Mouse (Mus musculus) midbrain, embryonic 15.5 days (tissue): ENCODE data around the gene Gm26602. TPM values are rescaled to one million over a fixed set of nuclear protein-coding genes. Genes with fewer than 3 reads are reported as not detected.
A peak's percentile ranks its signal among the peaks of the same experiment; 100 is the strongest.
"Not testable (repeated sequence)": the region's sequence is repeated elsewhere in the genome, so short reads cannot be mapped to it uniquely, and the experiment has no call there.

Experiments
- ATAC-seq: fragments of 200-750 bp; cut with Nextera tagmentation; replicated peaks from 2 replicates; pipeline ENCODE4 v1.8.0; 2017; ENCODE audit warnings: moderate TSS enrichment
- H3K27ac ChIP-seq: fragments of 300-500 bp; sonication (generic); 2 replicates; pipeline ENCODE4 v1.5.1; 2015; ENCODE audit warnings: mild to moderate bottlenecking, inconsistent platforms
- H3K27me3 ChIP-seq: fragments of 300-500 bp; sonication (generic); replicated peaks from 2 replicates; pipeline ENCODE4 v1.6.1; 2015; ENCODE audit warnings: inconsistent platforms
- H3K36me3 ChIP-seq: fragments of 300-500 bp; sonication (generic); replicated peaks from 2 replicates; pipeline ENCODE4 v1.6.1; 2015; ENCODE audit warnings: inconsistent platforms
- H3K4me1 ChIP-seq: fragments of 300-500 bp; sonication (generic); 2 replicates; pipeline ENCODE4 v1.6.1; 2015; ENCODE audit warnings: inconsistent platforms
- H3K4me2 ChIP-seq: fragments of 300-500 bp; sonication (generic); 2 replicates; pipeline ENCODE4 v1.6.1; 2015; ENCODE audit warnings: inconsistent platforms, mild to moderate bottlenecking, moderate library complexity
- H3K4me3 ChIP-seq: fragments of 300-500 bp; sonication (generic); 2 replicates; pipeline ENCODE4 v1.5.1; 2015; ENCODE audit warnings: mild to moderate bottlenecking, inconsistent platforms
- H3K9ac ChIP-seq: fragments of 300-500 bp; sonication (generic); 2 replicates; pipeline ENCODE4 v1.6.1; 2015; ENCODE audit warnings: mild to moderate bottlenecking, inconsistent platforms
- H3K9me3 ChIP-seq: fragments of 300-500 bp; sonication (generic); 2 replicates; pipeline ENCODE4 v1.6.1; 2016; ENCODE audit warnings: inconsistent platforms
- WGBS: fragments of 180-500 bp; shearing (Covaris S2); methylation state at CpG from one replicate; pipeline ENCODE4 v1.1.7; 2015; ENCODE audit warnings: mixed read lengths; 5-methylcytosine and 5-hydroxymethylcytosine counted together
- polyA plus RNA-seq: library from polyadenylated mRNA; unstranded; fragments of >200 nt; fragmentation: Nextera tagmentation; extraction: Ambion mirVana; gene quantifications from 2 replicates; pipeline ENCODE4 v1.2.1, GENCODE M21; 2015

Gm26602 gene
- polyA plus RNA-seq, 1 experiment from 2014 or later, result not detected

DNA sequence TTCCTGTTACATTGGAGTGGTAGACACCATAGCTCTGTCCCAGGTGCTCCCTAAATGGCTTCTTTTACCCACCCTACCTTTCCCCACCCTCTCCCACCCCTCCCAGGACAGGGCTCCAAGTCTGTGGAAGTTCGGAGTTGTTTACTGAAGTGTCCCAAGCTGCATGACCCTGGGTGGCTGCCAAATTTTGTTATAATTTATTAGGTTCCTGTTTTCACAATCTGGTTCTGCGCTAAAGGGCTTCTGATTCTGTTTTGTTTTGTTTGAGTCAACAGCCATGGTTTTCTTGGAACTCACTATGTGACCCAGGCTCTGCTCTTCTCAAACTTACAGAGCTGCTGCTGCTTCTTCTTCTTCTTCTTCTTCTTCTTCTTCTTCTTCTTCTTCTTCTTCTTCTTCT is 21.3 kb upstream of the Gm26602 start:
- H3K4me2 ChIP-seq, result no peak overlapping the region
- H3K36me3 ChIP-seq, result no peaks in the 10 kb centered on the region
- H3K9ac ChIP-seq, result no peak overlapping the region
- H3K27ac ChIP-seq, result no peak overlapping the region
- H3K4me1 ChIP-seq, result no peaks in the 10 kb centered on the region
- no peaks in the 10 kb centered on the region for H3K27me3 ChIP-seq
- no peaks in the 10 kb centered on the region for H3K9me3 ChIP-seq
- WGBS, result 89% methylated on average over 2 of the region's 2 CpGs
- no peak overlapping the region for H3K4me3 ChIP-seq
- no peak for ATAC-seq

DNA sequence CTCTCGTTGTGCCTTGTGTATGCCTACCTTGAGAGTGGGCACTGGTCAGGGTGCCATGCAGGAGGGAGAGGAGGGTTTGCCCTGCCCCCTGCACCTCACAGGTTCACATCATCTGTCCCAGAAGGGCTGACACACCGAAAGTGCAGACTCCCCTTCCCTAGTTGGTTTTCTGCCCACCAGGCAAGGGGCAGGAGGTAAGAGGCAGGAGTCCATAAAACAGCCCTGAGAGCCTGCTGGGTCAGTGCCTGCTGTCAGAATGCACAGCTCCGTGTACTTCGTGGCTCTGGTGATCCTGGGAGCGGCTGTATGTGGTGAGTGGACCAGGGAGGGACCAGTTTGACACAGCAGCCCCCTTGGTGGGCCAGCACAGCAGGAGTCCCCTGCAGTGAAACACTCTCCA is 20.0 kb upstream of the Gm26602 start, which contains the start of gene Cfd:
Cfd (plus strand) TSS at position 184 of the 400 bp plus-strand sequence.
- Histone ChIP-seq H3K4me1 (no peaks in the 10 kb centered on the region), H3K27me3 (no peaks in the 10 kb centered on the region), H3K27ac (no peak within 1 kb of the TSS), H3K4me3 (no peak within 1 kb of the TSS), H3K9me3 (no peaks in the 10 kb centered on the region), H3K36me3 (0 out of 2 replicates have a peak, but pooled peaks cover 5% of the 10 kb centered on the region), H3K4me2 (no peak within 1 kb of the TSS), H3K9ac (no peak within 1 kb of the TSS)
- no peak for ATAC-seq
- 40% methylated on average over 5 of the region's 5 CpGs for WGBS

DNA sequence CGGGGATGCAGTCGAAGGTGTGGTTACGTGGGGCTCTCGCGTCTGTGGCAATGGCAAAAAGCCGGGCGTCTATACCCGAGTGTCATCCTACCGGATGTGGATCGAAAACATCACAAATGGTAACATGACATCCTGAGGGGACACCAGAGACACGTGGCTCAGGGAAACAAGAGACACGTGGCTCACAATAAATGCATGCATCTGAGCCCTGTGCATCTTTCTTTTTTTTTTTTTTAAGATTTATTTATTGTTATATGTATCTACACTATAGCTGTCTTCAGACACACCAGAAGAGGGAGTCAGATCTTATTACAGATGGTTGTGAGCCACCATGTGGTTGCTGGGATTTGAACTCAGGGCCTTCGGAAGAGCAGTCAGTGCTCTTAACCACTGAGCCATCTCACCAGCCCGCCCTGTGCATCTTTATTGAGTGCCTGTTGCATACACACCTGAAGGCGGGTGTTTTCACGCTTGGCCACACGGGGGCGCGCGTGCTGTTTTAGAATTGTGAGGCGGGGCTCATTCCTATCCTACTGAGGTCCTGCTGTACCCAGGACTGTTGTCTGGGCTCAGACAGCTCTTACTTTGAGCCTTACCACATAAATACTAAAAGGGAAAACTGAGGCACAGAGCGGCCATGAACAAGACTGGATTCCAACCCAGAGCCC is 18.1 kb upstream of the Gm26602 start:
- 0 out of 2 replicates have a peak, but pooled peaks cover 11% of the 10 kb centered on the region for H3K36me3 ChIP-seq
- H3K9ac ChIP-seq, H3K27ac ChIP-seq, H3K4me3 ChIP-seq, H3K4me2 ChIP-seq, H3K27me3 ChIP-seq, H3K4me1 ChIP-seq, H3K9me3 ChIP-seq: not testable (repeated sequence)
- peak; percentile 24 for ATAC-seq
- WGBS, result 46% methylated on average over 22 of the region's 22 CpGs

DNA sequence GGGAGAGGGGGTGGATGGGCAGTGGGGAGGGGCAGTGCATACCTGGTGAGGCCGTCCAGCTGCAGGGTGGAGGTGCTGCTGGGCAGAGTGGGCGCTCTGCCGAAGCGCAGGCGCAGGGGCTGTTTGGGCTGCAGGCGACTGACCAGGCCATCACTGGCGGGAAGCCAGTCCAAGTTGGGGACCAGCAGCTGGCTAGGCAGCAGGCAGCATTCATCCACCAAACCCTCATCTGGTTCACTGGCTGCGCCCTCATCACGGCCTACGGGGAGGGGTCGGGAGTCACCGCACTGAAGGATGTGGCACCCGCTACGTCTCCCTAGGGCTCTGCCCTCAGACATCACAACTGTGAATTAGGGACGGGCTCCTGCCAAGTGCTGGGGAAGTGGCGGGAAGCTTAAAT is 14.3 kb upstream of the Gm26602 start:
- H3K36me3 ChIP-seq, result 0 out of 2 replicates have a peak, but pooled peaks cover 11% of the 10 kb centered on the region
- WGBS, result 89% methylated on average over 16 of the region's 16 CpGs
- no peak overlapping the region for H3K4me3 ChIP-seq
- no peak overlapping the region for H3K27ac ChIP-seq
- H3K9ac ChIP-seq, result no peak overlapping the region
- H3K4me1 ChIP-seq, result peaks cover 9% of the 10 kb centered on the region; the same call in 1 of the 2 replicates
- ATAC-seq, result no peak
- H3K9me3 ChIP-seq, result no peaks in the 10 kb centered on the region
- no peaks in the 10 kb centered on the region for H3K27me3 ChIP-seq
- H3K4me2 ChIP-seq, result no peak overlapping the region

DNA sequence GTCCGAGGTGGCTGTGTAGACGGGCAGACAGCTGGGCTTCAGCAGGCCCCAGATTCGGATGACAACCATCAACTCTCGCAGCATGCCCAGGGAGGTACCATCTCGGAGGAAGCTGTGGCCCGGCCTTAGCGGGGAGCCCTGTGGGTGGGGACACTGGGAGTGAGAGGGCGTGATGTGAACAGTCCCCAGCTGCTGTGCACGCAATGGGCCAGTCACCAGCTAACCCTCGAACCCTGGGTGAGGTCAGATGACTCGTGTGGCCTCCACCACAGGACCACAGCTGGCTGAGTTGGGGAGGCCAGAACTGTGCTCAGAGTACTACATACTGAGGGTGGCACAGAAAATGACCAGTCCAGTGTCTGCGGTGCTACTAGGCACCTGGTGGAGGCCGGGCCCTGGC is 13.8 kb upstream of the Gm26602 start:
- no peaks in the 10 kb centered on the region for H3K27me3 ChIP-seq
- no peak overlapping the region for H3K27ac ChIP-seq
- H3K36me3 ChIP-seq, result 0 out of 2 replicates have a peak, but pooled peaks cover 11% of the 10 kb centered on the region
- H3K9ac ChIP-seq, result no peak overlapping the region
- ATAC-seq, result no peak
- no peaks in the 10 kb centered on the region for H3K9me3 ChIP-seq
- peaks cover 9% of the 10 kb centered on the region; the same call in 1 of the 2 replicates for H3K4me1 ChIP-seq
- no peak overlapping the region for H3K4me3 ChIP-seq
- no peak overlapping the region for H3K4me2 ChIP-seq
- WGBS, result 92% methylated on average over 13 of the region's 13 CpGs

DNA sequence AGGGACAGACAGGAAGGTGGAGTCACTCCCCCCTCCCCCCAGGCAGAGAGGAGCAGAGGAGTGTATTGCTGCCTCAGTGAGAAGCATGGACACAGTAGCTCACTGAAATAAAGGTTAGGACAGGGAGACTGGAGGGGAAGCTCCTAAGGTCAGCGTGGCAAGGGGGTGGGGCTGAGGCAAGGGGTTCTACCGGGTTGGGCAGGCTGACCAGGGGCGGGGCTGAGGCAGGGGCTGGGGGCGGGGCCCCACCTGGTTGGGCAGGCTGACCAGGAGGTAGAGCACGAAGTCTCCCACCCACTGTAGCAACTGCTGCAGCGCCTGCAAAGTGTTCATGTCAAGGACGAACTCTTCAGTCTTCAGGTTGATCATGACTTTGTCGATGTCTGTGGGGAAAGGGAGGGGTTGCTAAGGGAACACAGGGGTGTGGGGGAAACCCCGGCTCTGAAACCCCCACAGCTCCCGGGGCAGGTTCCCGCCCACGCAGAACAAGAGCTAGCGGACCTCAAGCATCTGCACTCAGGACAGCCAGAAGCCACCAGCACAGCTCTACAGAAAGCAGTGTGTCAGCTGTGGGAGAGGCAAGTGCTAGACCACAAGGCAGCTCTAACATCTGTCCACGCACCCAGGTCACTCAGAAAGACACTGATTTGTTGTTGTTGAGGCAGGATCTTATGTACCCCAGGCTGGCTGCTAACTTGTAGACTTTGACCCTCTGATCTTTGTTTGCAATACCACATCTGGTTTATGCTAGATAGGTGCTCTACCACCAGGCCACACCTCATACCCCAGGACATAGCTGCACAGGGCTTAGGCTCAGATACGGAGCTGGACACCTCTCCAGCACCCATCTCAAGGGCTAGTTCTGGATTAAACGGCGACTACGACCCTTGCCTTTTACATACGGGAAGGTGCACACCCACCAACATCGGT is 13.1 kb upstream of the Gm26602 start:
- 0 out of 2 replicates have a peak, but pooled peaks cover 11% of the 10 kb centered on the region for H3K36me3 ChIP-seq
- H3K27me3 ChIP-seq, result no peaks in the 10 kb centered on the region
- H3K4me2 ChIP-seq, result no peak overlapping the region
- H3K27ac ChIP-seq, result no peak overlapping the region
- peaks cover 9% of the 10 kb centered on the region; the same call in 1 of the 2 replicates for H3K4me1 ChIP-seq
- 54% methylated on average over 20 of the region's 20 CpGs for WGBS
- no peak for ATAC-seq
- no peak overlapping the region for H3K9ac ChIP-seq
- H3K9me3 ChIP-seq, result no peaks in the 10 kb centered on the region
- H3K4me3 ChIP-seq, result no peak overlapping the region

DNA sequence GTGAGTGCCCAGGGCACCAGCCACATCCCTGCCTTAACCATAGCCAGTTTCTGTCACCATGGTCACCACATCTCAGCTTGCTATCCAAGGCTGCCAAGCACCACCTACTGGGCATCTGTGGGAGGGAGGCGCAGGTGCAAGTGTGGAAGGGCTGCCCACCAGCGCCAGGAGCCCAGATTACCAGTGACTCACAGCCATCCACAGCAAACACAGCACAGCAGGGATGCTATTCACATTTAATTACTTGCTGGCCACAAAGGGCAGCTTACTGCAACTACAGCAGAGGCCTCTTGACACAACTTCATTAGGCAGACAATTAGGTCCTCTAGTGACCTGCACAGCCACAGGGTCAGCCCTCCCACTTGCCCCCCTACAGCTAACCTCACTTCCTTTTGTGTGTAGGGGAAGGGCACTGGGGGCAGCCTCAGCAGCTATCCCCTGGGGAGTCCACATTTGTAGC is 9.7 kb upstream of the Gm26602 start:
- ATAC-seq, result peak; percentile 57
- Histone ChIP-seq H3K9ac (0 out of 2 replicates have a peak overlapping the region, but pooled peaks have one; percentile 4), H3K4me3 (no peak overlapping the region), H3K27ac (peak overlapping the region; percentile 30), H3K9me3 (no peaks in the 10 kb centered on the region), H3K27me3 (no peaks in the 10 kb centered on the region), H3K4me2 (no peak overlapping the region), H3K36me3 (peaks cover 23% of the 10 kb centered on the region), H3K4me1 (peaks cover 9% of the 10 kb centered on the region; the same call in 1 of the 2 replicates)
- WGBS, result 5% methylated on average over 2 of the region's 2 CpGs

DNA sequence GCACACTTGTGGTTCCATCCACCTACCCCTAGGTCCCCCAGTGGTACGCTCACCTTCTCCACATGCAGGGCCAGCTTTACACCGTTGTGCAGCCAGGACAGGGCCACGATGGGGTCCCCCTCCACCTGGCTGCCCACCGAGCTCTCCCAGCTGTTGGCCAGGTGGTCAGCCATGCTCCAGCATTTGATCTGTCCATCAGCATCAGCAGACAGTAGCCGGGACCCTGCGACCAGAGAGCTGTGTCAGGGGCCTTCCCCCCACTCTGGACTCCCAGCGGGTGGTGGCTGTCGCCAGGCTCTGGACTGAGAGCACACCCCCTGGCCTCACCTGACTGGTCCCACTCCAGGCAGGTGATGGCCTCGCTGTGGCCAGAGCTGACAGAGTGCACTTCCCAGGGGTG is 3.9 kb upstream of the Gm26602 start:
- Histone ChIP-seq H3K4me2 (no peak overlapping the region), H3K27ac (no peak overlapping the region), H3K4me1 (peaks cover 14% of the 10 kb centered on the region), H3K27me3 (no peaks in the 10 kb centered on the region), H3K9me3 (no peaks in the 10 kb centered on the region), H3K9ac (no peak overlapping the region), H3K36me3 (peaks cover 17% of the 10 kb centered on the region), H3K4me3 (no peak overlapping the region)
- no peak for ATAC-seq
- WGBS, result 89% methylated on average over 9 of the region's 9 CpGs

DNA sequence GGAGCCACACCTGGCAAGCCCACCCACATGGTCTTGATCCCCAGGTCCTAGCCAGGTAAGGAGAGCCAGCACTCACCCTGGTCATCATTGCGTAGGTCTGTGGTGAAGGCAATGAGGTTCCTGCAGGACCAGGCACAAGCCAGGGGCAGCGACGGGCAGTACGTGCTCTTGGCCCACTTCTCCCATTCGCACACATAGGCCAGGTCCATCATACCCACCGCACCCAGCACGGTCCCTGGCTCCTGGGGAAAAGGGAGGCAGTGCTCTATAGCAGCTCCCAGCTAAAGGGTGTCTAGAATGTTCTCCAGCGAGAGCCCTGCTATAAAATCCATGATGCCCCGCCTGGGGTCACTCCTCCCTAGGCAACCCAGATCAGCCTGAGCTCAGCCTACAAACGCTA is 3.2 kb upstream of the Gm26602 start:
- peaks cover 14% of the 10 kb centered on the region for H3K4me1 ChIP-seq
- no peak for ATAC-seq
- no peak overlapping the region; the same call in 1 of the 2 replicates for H3K4me2 ChIP-seq
- H3K4me3 ChIP-seq, result peak overlapping the region; percentile 83; the same call in 1 of the 2 replicates
- no peaks in the 10 kb centered on the region for H3K27me3 ChIP-seq
- 0 out of 2 replicates have a peak overlapping the region, but pooled peaks have one; percentile 26 for H3K27ac ChIP-seq
- WGBS, result 95% methylated on average over 10 of the region's 10 CpGs
- H3K36me3 ChIP-seq, result peaks cover 17% of the 10 kb centered on the region
- H3K9ac ChIP-seq, result no peak overlapping the region
- no peaks in the 10 kb centered on the region for H3K9me3 ChIP-seq

DNA sequence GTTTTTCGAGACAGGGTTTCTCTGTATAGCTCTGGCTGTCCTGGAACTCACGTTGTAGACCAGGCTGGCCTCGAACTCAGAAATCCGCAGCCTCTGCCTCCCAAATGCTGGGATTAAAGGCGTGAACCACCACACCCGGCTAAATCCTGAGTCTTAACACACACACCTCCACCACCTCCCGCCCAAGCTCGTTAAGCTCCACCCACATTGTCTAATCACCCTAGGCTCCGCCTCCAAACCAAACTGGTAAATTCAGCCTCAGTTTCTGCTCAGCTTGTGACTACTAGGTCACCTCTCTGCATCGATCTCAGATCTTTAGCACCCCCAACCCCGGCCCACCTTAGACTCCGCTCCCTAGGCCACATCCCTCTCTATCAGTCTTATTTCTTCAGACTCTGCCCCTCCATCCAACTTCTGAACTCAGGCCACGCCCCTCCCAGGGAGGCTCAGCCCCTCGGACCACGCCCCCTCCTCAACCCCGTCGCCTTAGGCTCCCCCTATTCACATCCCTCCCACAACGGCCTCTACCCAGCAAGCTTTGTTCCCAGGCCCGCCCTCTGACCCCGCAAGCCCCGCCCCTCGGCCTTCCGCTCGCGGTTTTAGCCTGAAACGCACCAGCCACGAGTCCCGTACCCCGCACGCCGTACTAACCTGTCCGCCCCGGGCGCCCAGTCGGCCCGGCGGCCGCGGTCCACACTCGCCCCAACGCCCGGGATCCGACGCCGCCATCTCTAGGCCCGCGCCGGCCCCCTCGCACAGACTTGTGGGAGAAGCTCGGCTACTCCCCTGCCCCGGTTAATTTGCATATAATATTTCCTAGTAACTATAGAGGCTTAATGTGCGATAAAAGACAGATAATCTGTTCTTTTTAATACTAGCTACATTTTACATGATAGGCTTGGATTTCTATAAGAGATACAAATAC is 2.2 kb upstream of the Gm26602 start, which contains the start of gene Med16:
Med16 (minus strand) TSS at position 757 of the 925 bp plus-strand sequence.
- peaks cover 17% of the 10 kb centered on the region for H3K36me3 ChIP-seq
- WGBS, result 3% methylated on average over 51 of the region's 52 CpGs

DNA sequence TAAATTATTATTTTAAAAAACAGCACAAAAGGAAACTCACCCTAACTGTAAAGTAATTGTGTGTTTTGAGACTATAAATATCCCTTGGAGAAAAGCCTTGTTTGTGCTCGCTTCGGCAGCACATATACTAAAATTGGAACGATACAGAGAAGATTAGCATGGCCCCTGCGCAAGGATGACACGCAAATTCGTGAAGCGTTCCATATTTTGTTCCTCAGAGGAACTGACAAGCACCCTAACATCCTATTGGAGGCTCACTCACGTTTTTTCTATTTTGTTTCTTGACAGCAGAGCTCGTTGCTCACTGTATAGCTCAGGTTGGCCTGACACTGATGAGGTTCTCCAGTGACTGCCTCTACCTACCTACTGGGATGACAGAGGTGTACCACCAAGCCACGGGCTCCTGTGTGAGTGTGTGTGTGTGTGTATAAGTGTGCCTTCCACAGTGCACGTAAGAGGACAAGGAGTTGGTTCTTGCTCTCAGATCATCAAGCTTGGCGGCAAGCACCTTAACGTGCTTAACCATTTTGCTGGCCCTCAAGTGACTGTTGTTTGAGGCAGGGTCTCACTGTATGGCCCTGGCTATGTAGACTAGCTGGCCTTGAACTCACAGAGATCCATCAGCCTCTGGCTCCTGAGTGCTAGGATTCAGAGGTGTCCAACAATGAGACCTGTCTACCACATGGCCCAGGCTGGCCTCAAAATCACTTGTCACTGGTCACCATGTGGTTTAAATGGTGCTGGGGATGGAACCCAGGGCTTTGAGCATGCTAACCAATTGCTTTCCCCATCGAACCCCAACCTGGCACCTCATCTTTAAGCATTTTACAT is 1.3 kb upstream of the Gm26602 start:
- Histone ChIP-seq H3K36me3 (peaks cover 12% of the 10 kb centered on the region), H3K4me2 (peak overlapping the region; percentile 47), H3K9ac (peak overlapping the region; percentile 92), H3K27me3 (no peaks in the 10 kb centered on the region), H3K4me3 (peak overlapping the region; percentile 83), H3K4me1 (peaks cover 25% of the 10 kb centered on the region), H3K27ac (peak overlapping the region; percentile 99), H3K9me3 (no peaks in the 10 kb centered on the region)
- ATAC-seq, result peak; percentile 65
- WGBS, result 22% methylated on average over 14 of the region's 14 CpGs

More for the DNA sequence above, 2.2 kb upstream of the Gm26602 start, which contains the start of gene Med16:
- Histone ChIP-seq H3K4me2 (peak within 1 kb of the TSS; percentile 47), H3K4me1 (peaks cover 16% of the 10 kb centered on the region), H3K27me3 (no peaks in the 10 kb centered on the region), H3K9me3 (no peaks in the 10 kb centered on the region), H3K4me3 (peak within 1 kb of the TSS; percentile 83), H3K27ac (peak within 1 kb of the TSS; percentile 99), H3K9ac (peak within 1 kb of the TSS; percentile 92)
- ATAC-seq, result peak; percentile 89
